Mouse (Mus musculus): Measurements from ENCODE around the gene Bmp10. TPM values are rescaled to one million over a fixed set of nuclear protein-coding genes. Genes with fewer than 3 reads are reported as not detected.
A peak's percentile ranks its signal among the peaks of the same experiment; 100 is the strongest.

Bmp10 gene
- total RNA-seq (2012; rRNA removed), result not detected in 2 replicates
- polyA plus RNA-seq (2012; ENCODE audit: insufficient read depth in 1 of 2, insufficient read length in 2 of 2, low read depth in 1 of 2, low replicate concordance in 2 of 2, missing spikeins in 1 of 2), result not detected

DNA sequence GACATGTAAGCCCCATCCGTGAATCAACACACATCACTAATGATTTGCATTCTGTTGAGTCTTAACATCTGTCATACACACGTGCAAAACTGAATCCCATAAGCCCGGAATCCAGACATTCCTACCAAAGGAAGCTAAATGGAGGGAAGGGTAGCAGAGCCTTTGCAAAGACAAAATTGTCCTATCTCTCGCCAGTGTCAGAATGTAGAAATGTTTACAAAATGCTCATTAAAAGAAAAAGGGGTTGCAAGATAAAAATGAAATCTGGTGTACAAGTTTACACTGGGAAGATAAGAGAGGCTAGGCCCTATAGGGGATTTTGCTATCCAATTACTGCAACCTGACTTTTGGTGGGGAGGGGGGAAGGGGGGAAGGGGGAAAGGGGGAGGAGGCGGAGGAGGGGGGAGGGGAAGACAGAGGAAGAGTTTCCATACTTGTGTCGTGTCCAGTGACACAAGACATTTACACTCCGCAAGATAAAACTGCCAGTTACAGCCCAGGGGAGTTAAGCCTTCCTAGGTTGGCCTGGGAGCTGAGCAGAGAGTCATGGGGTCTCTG lies at the start of gene Bmp10:
Bmp10 (plus strand) TSS at position 508 of the 558 bp plus-strand sequence.
- no peak for DNase-seq (ENCODE audit: low read depth, low spot score)
- H3K9me3 ChIP-seq (replicated peaks; ENCODE audit: insufficient read depth, low read length), result no peaks in the 10 kb centered on the region
- no peak within 1 kb of the TSS for H3K4me3 ChIP-seq (ENCODE audit: control insufficient read depth in 1 of 2, insufficient read depth in 1 of 2, low read depth in 2 of 2, low read length in 2 of 2)
- TF ChIP-seq GATA1 (IDR thresholded peaks at IDR 0.05; ENCODE audit: low read depth, low read length) (no peak), BHLHE40 (IDR thresholded peaks at IDR 0.05; ENCODE audit: borderline replicate concordance, low read depth, low read length) (no peak), SIN3A (IDR thresholded peaks at IDR 0.05; ENCODE audit: low read length) (no peak), HCFC1 (IDR thresholded peaks at IDR 0.05; ENCODE audit: low read depth, low read length) (no peak), RCOR1 (IDR thresholded peaks at IDR 0.05; ENCODE audit: low read depth, low read length) (no peak), TBP (IDR thresholded peaks at IDR 0.05; ENCODE audit: low read depth, low read length) (no peak), MEF2A (IDR thresholded peaks at IDR 0.05; ENCODE audit: extremely low read depth, insufficient replicate concordance, low read depth, low read length, poor library complexity, severe bottlenecking) (no peak), TCF12 (IDR thresholded peaks at IDR 0.05; ENCODE audit: low read depth, low read length) (no peak), TAL1 (IDR thresholded peaks at IDR 0.05; ENCODE audit: low read length) (no peak), POLR2AphosphoS5 (IDR thresholded peaks at IDR 0.05; ENCODE audit: borderline replicate concordance, low read depth, low read length) (no peak)
- H3K4me1 ChIP-seq (ENCODE audit: control insufficient read depth in 1 of 2, insufficient read depth in 2 of 2, low read length in 2 of 2), result peaks cover 0 to 7% of the 10 kb centered on the region in 2 experiments; a peak in 2 of 4 replicates
- H3K27ac ChIP-seq (ENCODE audit: control insufficient read depth, low read depth, low read length), result no peak within 1 kb of the TSS
- H3K27me3 ChIP-seq (ENCODE audit: control insufficient read depth in 1 of 2, insufficient read depth in 2 of 2, low read length in 2 of 2), result peaks cover 9 to 12% of the 10 kb centered on the region in 2 experiments
- no peaks in the 10 kb centered on the region for H3K79me2 ChIP-seq (ENCODE audit: control insufficient read depth, insufficient read depth, low read length, poor library complexity)
- no peak within 1 kb of the TSS for H3K9ac ChIP-seq (ENCODE audit: control insufficient read depth, low read depth, low read length, poor library complexity, severe bottlenecking)
- H3K36me3 ChIP-seq (ENCODE audit: control insufficient read depth in 1 of 2, insufficient read depth in 2 of 2, low read length in 2 of 2), result peaks cover 0 to 2% of the 10 kb centered on the region in 2 experiments; a peak in 2 of 4 replicates

DNA sequence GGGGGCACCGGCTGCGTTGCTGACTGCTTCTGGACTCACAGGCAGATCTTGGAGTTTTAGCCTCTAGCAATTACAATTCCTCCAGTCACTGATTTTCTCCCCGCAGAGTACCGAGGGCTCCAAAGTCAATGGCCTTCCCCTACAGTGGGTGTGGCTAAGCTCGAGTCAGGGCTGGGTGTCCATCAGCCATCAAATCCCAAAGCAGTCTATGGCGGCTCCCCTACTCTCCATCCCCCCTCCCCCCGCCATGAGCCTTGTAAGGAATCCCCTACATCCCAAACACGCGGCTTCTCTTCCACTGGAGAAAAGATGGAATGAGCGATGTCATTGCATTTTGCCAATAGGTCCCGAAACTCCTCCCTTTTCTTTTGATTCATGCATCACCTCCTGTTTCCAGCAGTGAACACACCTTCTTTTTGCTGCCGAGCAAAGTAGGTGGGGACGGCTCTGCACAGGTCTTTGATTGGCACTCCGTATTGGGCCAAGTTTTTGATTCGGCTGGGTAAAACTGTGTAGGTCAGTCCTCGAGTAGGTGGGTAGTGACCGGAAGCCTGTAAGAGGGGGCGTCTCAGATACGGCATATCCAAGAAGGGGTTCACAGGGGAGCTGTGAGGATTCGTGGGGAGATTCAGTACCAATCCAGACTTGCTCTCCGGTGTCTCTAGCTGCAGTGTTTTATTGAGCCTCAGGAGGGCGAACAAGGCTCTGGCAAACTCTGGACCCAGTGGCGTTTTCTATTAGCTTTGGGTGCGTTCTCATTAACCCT lies 44.7 kb upstream of the Bmp10 start:
- TF ChIP-seq USF2 (IDR thresholded peaks at IDR 0.05; ENCODE audit: borderline replicate concordance in 1 of 2, insufficient read depth in 1 of 2, low read depth in 1 of 2, low read length in 2 of 2), result no peak
- TF ChIP-seq ZMIZ1 (IDR thresholded peaks at IDR 0.05; ENCODE audit: low read depth, low read length), result no peak
- TF ChIP-seq MYB (IDR thresholded peaks at IDR 0.05; ENCODE audit: low read depth, low read length), result no peak
- TF ChIP-seq MAFK (IDR thresholded peaks at IDR 0.05; ENCODE audit: borderline replicate concordance, low read depth, low read length), result no peak
- no peak for TF ChIP-seq GABPA (IDR thresholded peaks at IDR 0.05; ENCODE audit: low read depth, low read length)
- no peak for TF ChIP-seq CHD2 (IDR thresholded peaks at IDR 0.05; ENCODE audit: low read length)
- peak; percentile 18 for TF ChIP-seq RAD21 (IDR thresholded peaks at IDR 0.05; ENCODE audit: low read depth, low read length)
- no peak for TF ChIP-seq ELF1 (IDR thresholded peaks at IDR 0.05; ENCODE audit: low read depth, low read length)
- TF ChIP-seq CTCF (IDR thresholded peaks at IDR 0.05 in 2 of 3, conservative IDR thresholded peaks at IDR 0.05 in 1 of 3; ENCODE audit: control insufficient read depth in 1 of 3, insufficient read depth in 1 of 3, low read depth in 2 of 3, low read length in 3 of 3, poor library complexity in 1 of 3, severe bottlenecking in 1 of 3), result peak; percentile 5 to 42 (median 19); a peak in 2 of 6 replicates
- no peak for TF ChIP-seq KAT2A (conservative IDR thresholded peaks at IDR 0.05; ENCODE audit: low read depth, low read length)
- TF ChIP-seq MAX (IDR thresholded peaks at IDR 0.05; ENCODE audit: low read length), result no peak
- peak; percentile 15; the same call in 1 of the 2 replicates for TF ChIP-seq SMC3 (IDR thresholded peaks at IDR 0.05; ENCODE audit: low read depth, low read length)
- no peak for TF ChIP-seq JUND (IDR thresholded peaks at IDR 0.05; ENCODE audit: low read depth, low read length)
- TF ChIP-seq E2F4 (IDR thresholded peaks at IDR 0.05; ENCODE audit: borderline replicate concordance, low read depth, low read length), result no peak
- no peak for TF ChIP-seq TCF12 (IDR thresholded peaks at IDR 0.05; ENCODE audit: low read depth, low read length)
- no peak for TF ChIP-seq POLR2AphosphoS5 (IDR thresholded peaks at IDR 0.05; ENCODE audit: borderline replicate concordance, low read depth, low read length)
- TF ChIP-seq POLR2AphosphoS2 (IDR thresholded peaks at IDR 0.05; ENCODE audit: low read length), result no peak
- no peak for TF ChIP-seq POLR2A (IDR thresholded peaks at IDR 0.05; ENCODE audit: control insufficient read depth in 1 of 2, insufficient read depth in 1 of 2, low read depth in 1 of 2, low read length in 2 of 2, poor library complexity in 1 of 2)
- no peak for TF ChIP-seq TAL1 (IDR thresholded peaks at IDR 0.05; ENCODE audit: low read length)
- no peak for TF ChIP-seq MAZ (IDR thresholded peaks at IDR 0.05; ENCODE audit: low read depth, low read length)
- no peak for TF ChIP-seq MEF2A (IDR thresholded peaks at IDR 0.05; ENCODE audit: extremely low read depth, insufficient replicate concordance, low read depth, low read length, poor library complexity, severe bottlenecking)
- no peak for TF ChIP-seq RCOR1 (IDR thresholded peaks at IDR 0.05; ENCODE audit: low read depth, low read length)
- no peak for TF ChIP-seq MXI1 (IDR thresholded peaks at IDR 0.05; ENCODE audit: low read depth, low read length)
- DNase-seq (ENCODE audit: low read depth, low spot score), result no peak
- Histone ChIP-seq H3K36me3 (ENCODE audit: control insufficient read depth in 1 of 2, insufficient read depth in 2 of 2, low read length in 2 of 2) (0 out of 4 replicates have a peak, but pooled peaks cover 0 to under 1% of the 10 kb centered on the region in 2 experiments), H3K9me3 (replicated peaks; ENCODE audit: insufficient read depth, low read length) (no peaks in the 10 kb centered on the region), H3K9ac (ENCODE audit: control insufficient read depth, low read depth, low read length, poor library complexity, severe bottlenecking) (no peak overlapping the region), H3K27ac (ENCODE audit: control insufficient read depth, low read depth, low read length) (no peak overlapping the region), H3K79me2 (ENCODE audit: control insufficient read depth, insufficient read depth, low read length, poor library complexity) (no peaks in the 10 kb centered on the region), H3K4me3 (ENCODE audit: control insufficient read depth in 1 of 2, insufficient read depth in 1 of 2, low read depth in 2 of 2, low read length in 2 of 2) (no peak overlapping the region), H3K4me1 (ENCODE audit: control insufficient read depth in 1 of 2, insufficient read depth in 2 of 2, low read length in 2 of 2) (peaks cover under 1 to 3% of the 10 kb centered on the region in 2 experiments; a peak in 3 of 4 replicates), H3K27me3 (ENCODE audit: control insufficient read depth in 1 of 2, insufficient read depth in 2 of 2, low read length in 2 of 2) (peaks cover 0 to 9% of the 10 kb centered on the region in 2 experiments)

All from MEL (cell line).